Mouse (Mus musculus) cerebellum, adult 9-11 months (tissue): ENCODE measurements around the gene Gli2.

Source experiments
- DNase-seq: peaks from one replicate; pipeline ENCODE4 v3.0.0; 2022

Gene Gli2

DNA sequence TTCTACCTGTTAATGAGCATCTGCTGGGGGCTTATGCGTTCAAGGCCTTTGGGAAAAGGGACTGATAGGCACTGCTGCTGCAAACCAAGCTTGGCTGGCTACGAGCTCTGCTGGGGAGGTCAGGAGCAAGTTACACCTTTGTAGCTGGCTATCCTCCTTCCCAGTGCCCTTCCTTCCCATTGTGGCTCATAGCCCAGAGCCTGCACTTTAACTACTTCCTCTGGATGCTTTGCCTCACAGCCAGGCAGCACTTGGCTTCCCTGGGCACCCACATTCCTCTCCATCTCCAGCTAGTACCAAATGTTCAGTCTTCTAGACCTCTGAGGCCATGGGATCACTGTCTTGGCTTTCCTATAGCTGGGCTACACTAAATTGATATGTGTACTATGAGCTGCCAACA is 263.5 kb downstream of the Gli2 start:
- peak; percentile 51 for DNase-seq

DNA sequence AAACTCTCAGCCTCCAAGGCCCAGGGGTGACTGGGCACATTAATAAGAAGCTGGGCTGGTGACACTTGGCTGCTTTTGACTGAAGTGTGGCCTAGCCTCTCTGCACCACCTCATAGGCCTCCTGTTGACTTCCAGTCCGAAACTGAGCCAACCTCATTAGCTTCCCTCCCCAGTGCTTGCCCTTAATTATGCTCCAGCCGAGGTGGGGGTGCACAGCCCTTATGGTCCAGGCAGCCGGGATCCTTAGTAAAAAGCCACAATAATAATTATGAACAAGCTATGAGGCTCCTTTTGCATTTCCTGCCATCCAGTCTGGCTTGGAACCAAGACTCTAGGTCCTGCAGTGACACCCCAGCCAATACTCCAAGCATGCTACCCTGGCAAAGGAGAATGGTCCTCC is 264.0 kb downstream of the Gli2 start:
- peak; percentile 76 for DNase-seq

DNA sequence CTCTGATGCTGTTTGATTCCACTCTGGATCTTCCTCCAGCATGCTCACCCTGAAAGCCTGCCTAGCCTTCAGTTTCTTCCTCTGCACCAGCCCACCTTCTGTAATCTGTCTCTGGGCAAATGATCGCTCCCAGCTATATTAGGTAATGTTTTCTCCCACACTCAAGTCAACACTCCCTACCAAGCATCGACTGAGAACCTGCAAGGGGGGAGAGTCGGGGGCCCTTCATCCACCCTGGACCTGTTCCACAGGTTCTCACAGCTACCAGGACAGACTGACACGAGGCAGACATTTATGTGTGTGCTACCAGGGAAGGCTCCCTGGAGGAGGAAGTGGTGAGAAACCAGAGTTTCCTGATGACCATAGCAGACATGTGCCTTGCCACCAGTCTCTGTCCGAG is 264.6 kb downstream of the Gli2 start:
- DNase-seq, result no peak

DNA sequence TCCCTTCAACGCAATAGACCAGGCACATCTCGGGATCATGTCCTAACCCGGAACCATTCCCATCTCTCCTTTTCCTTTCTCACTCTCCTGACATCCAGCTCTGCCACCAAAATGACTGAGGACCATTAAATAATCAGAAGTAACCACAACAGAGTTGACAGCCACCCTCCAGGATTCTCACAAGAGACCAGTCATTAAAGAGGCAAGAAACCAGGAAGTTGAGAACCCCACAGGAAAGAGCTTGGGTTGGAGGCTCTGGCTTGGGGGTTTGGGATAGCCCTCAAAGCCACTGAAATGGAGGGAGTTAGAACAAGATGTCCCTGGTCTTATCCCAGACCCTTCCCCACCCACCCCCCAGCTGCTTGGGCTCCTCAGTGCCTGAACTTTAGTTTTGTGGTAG is 265.9 kb downstream of the Gli2 start:
- no peak for DNase-seq
